In the genomic region with DNA sequence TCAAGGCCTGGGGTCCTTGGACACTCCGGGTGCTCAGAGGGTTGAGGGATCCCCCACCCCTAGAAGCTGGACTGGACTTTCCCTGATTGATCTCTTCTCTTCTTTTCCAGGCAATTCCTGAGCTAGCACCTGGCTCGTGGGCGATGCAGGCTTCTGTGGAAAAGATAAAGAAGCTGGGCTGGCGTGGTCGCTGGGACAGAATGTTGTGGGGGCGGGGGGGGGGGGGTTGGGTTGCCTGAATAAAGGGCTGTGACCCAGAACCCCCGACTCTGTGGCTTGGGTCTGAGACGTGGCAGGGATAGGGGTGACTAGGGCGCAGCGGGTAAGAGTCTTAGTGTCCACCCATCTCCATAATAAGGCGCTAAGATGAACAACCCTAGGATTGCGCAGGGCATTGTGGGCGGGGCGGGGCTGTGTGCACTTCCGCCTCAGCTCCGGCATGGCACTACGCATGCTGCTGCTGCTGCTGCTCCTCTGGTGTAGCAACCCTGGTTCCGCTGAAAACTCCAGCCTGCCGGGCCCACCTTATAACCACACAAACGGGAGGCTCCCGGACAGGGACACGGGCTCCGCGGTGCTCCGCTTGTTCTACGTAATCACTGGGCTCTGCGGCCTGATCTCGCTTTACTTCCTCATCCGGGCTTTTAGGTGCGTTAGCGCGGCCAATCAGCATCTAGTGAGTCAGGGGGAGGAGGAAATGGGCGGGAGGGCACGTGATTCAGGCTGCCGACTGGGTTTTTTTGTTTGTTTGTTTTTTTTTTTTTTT, we compare ENCODE assay signal across 8 mouse cellular contexts. TPM values are rescaled to one million over a fixed set of nuclear protein-coding genes. Genes with fewer than 3 reads are reported as not detected.
DNase-seq lines count a peak whose midpoint lies in the region; ATAC-seq and TF ChIP-seq lines count a peak whose summit lies in the region.

A gene (plus strand): TSS at position 418 of the 766 bp plus-strand sequence.

- H3K27ac ChIP-seq in forebrain, embryonic 12.5 days: peak within 1 kb of the TSS; percentile 86
- peak within 1 kb of the TSS; percentile 85 for H3K27ac ChIP-seq in heart, embryonic 16.5 days (ENCODE audit: low read length)
- H3K27ac ChIP-seq in liver, embryonic 14.5 days: peak within 1 kb of the TSS; percentile 51
- peak within 1 kb of the TSS; percentile 95 for H3K27ac ChIP-seq in stomach, postnatal 0 days (replicated peaks)

- no peak for TF ChIP-seq CTCF in liver, embryonic 14.5 days (IDR thresholded peaks at IDR 0.05; ENCODE audit: low read depth)
- TF ChIP-seq CTCF in stomach, postnatal 0 days (IDR thresholded peaks at IDR 0.05; ENCODE audit: low read depth): no peak

- no peaks in the 10 kb centered on the region for H3K9me3 ChIP-seq in forebrain, embryonic 12.5 days
- no peaks in the 10 kb centered on the region for H3K9me3 ChIP-seq in heart, embryonic 16.5 days (replicated peaks; ENCODE audit: control insufficient read depth, low read length)
- H3K9me3 ChIP-seq in liver, embryonic 14.5 days (ENCODE audit: control insufficient read depth, low read length): no peaks in the 10 kb centered on the region; the same call in 1 of the 2 replicates
- H3K9me3 ChIP-seq in stomach, postnatal 0 days (ENCODE audit: control insufficient read depth, low read length): no peaks in the 10 kb centered on the region

- DNase-seq in CD4-positive, CD25-positive, alpha-beta regulatory T cell, adult 2 months (ENCODE audit: low read depth, low spot score): peak; percentile 95
- peak; percentile 95 for DNase-seq in c-Kit-positive CD71-negative TER-119-negative erythroid progenitor cells, embryonic 14.5 days (ENCODE audit: low read depth)
- DNase-seq in kidney, postnatal 36 days: peak; percentile 92 to 93
- peak; percentile 85 to 90 (median 85) for DNase-seq in liver, embryonic 14.5 days (ENCODE audit: low read depth in 3 of 3, low spot score in 3 of 3)
- DNase-seq in neural tube, embryonic 10.5 days (ENCODE audit: extremely low spot score, low spot score): peak; percentile 93
- DNase-seq in stomach, postnatal 0 days (ENCODE audit: low spot score): peak; percentile 91

- H3K4me3 ChIP-seq in forebrain, embryonic 12.5 days (replicated peaks): peak within 1 kb of the TSS; percentile 45
- H3K4me3 ChIP-seq in heart, embryonic 16.5 days (ENCODE audit: low read length): peak within 1 kb of the TSS; percentile 65
- peak within 1 kb of the TSS; percentile 69 to 95 for H3K4me3 ChIP-seq in liver, embryonic 14.5 days (ENCODE audit: insufficient read depth in 1 of 2, low read depth in 2 of 2, low read length in 2 of 2)
- peak within 1 kb of the TSS; percentile 55 for H3K4me3 ChIP-seq in stomach, postnatal 0 days (ENCODE audit: low read depth, low read length)

- 6% methylated on average over 35 of the region's 35 CpGs for WGBS in forebrain, embryonic 12.5 days
- 6% methylated on average over 35 of the region's 35 CpGs for WGBS in heart, embryonic 16.5 days
- WGBS in liver, embryonic 14.5 days (ENCODE audit: insufficient replicate concordance): 3% methylated on average over 35 of the region's 35 CpGs
- WGBS in stomach, postnatal 0 days: 7% methylated on average over 35 of the region's 35 CpGs

- peak within 1 kb of the TSS; percentile 57 for H3K9ac ChIP-seq in forebrain, embryonic 12.5 days
- peak within 1 kb of the TSS; percentile 70 for H3K9ac ChIP-seq in heart, embryonic 16.5 days (ENCODE audit: low read length)
- H3K9ac ChIP-seq in liver, embryonic 14.5 days (replicated peaks): peak within 1 kb of the TSS; percentile 69
- peak within 1 kb of the TSS; percentile 60 for H3K9ac ChIP-seq in stomach, postnatal 0 days (ENCODE audit: low read length)

- TF ChIP-seq EP300 in liver, embryonic 14.5 days (IDR thresholded peaks at IDR 0.05; ENCODE audit: low read depth): no peak
- TF ChIP-seq EP300 in stomach, postnatal 0 days (optimal IDR thresholded peaks at IDR 0.05): peak; percentile 18

- H3K4me2 ChIP-seq in forebrain, embryonic 12.5 days: peak within 1 kb of the TSS; percentile 59
- peak within 1 kb of the TSS; percentile 69 for H3K4me2 ChIP-seq in heart, embryonic 16.5 days (ENCODE audit: low read depth, low read length)
- peak within 1 kb of the TSS; percentile 82 for H3K4me2 ChIP-seq in liver, embryonic 14.5 days (ENCODE audit: low read depth)
- peak within 1 kb of the TSS; percentile 56 for H3K4me2 ChIP-seq in stomach, postnatal 0 days (replicated peaks; ENCODE audit: low read depth)

- peak; percentile 70 for ATAC-seq in forebrain, embryonic 12.5 days (ENCODE audit: low FRiP score)
- ATAC-seq in heart, embryonic 16.5 days (replicated peaks; ENCODE audit: extremely low read depth, insufficient read depth, low FRiP score): peak; percentile 66
- ATAC-seq in liver, embryonic 14.5 days (ENCODE audit: insufficient read depth): peak; percentile 75
- peak; percentile 77 for ATAC-seq in stomach, postnatal 0 days (ENCODE audit: low FRiP score, low TSS enrichment)

- H3K36me3 ChIP-seq in forebrain, embryonic 12.5 days (replicated peaks): peaks cover 29% of the 10 kb centered on the region
- peaks cover 27% of the 10 kb centered on the region for H3K36me3 ChIP-seq in heart, embryonic 16.5 days (ENCODE audit: control insufficient read depth, insufficient read depth)
- peaks cover 19% of the 10 kb centered on the region for H3K36me3 ChIP-seq in liver, embryonic 14.5 days (replicated peaks; ENCODE audit: control insufficient read depth, insufficient read depth, low read depth)
- peaks cover 24% of the 10 kb centered on the region for H3K36me3 ChIP-seq in stomach, postnatal 0 days (ENCODE audit: control insufficient read depth, insufficient read depth, low read length)

- no peaks in the 10 kb centered on the region for H3K27me3 ChIP-seq in forebrain, embryonic 12.5 days
- no peaks in the 10 kb centered on the region for H3K27me3 ChIP-seq in heart, embryonic 16.5 days (ENCODE audit: control insufficient read depth, insufficient read depth, low read length)
- no peaks in the 10 kb centered on the region for H3K27me3 ChIP-seq in liver, embryonic 14.5 days (ENCODE audit: control insufficient read depth, insufficient read depth, low read length)
- H3K27me3 ChIP-seq in stomach, postnatal 0 days (ENCODE audit: control insufficient read depth, insufficient read depth, low read length): no peaks in the 10 kb centered on the region

- H3K4me1 ChIP-seq in forebrain, embryonic 12.5 days: peaks cover 71% of the 10 kb centered on the region
- H3K4me1 ChIP-seq in heart, embryonic 16.5 days (ENCODE audit: control insufficient read depth, insufficient read depth, low read length): peaks cover 19% of the 10 kb centered on the region
- H3K4me1 ChIP-seq in liver, embryonic 14.5 days (replicated peaks; ENCODE audit: control insufficient read depth in 2 of 2, insufficient read depth in 2 of 2, low read length in 1 of 2): peaks cover 9 to 13% of the 10 kb centered on the region in 2 experiments
- 0 out of 2 replicates have a peak, but pooled peaks cover 5% of the 10 kb centered on the region for H3K4me1 ChIP-seq in stomach, postnatal 0 days (replicated peaks; ENCODE audit: control insufficient read depth, insufficient read depth)

RNA-seq across cellular contexts. Expression of the gene that starts here (rescaled TPM):
- polyA plus RNA-seq in forebrain, embryonic 12.5 days (2016; fragmentation: Nextera tagmentation; extraction: Ambion mirVana): 11.1 and 11.6 TPM in 2 replicates
- 9.7 and 10.7 TPM in 2 replicates for polyA plus RNA-seq in heart, embryonic 16.5 days (2015; fragmentation: Nextera tagmentation; extraction: Ambion mirVana)
- polyA plus RNA-seq in liver, embryonic 14.5 days (2012; rRNA removed): 6.8 and 6.9 TPM in 2 replicates
- 10.6 and 13.2 TPM in 2 replicates for polyA plus RNA-seq in liver, embryonic 14.5 days (2014; fragmentation: Nextera tagmentation; extraction: Ambion mirVana)
- polyA plus RNA-seq in stomach, postnatal 0 days (2015; fragmentation: Nextera tagmentation; extraction: Ambion mirVana): 13.9 and 14.1 TPM in 2 replicates

Comparison
In these comparisons a context has a peak if more than half of its experiments do, and no peak if none do; other contexts are left out.
1. Peak in every context shown above with its lines: DNase-seq, ATAC-seq, H3K4me3 ChIP-seq and H3K27ac ChIP-seq.